Comparison of ENCODE assay signal across 11 mouse cellular contexts in the genomic region with DNA sequence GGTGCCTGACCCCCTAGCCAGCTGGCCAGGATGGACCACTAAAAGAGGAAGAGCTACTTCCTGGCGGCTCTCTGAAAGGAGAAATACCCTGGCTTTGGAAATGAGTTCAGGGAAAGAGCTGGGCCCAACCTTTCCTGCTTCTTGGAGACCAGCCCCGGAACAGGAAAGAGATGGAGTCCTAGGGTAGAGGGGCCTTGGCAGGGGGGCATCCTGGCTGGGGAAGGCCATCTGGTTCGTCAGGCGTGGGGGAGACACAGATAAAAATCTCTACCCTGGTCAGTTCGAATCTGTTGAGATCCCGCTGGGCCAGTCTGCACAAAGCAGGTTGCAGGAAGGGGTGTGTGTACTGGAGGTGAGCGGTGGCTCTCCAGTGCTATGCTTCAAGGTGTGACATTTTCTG. TPM values are rescaled to one million over a fixed set of nuclear protein-coding genes. Genes with fewer than 3 reads are reported as not detected.
A peak's percentile ranks its signal among the peaks of the same experiment; 100 is the strongest.
DNase-seq lines count a peak whose midpoint lies in the region; ATAC-seq and TF ChIP-seq lines count a peak whose summit lies in the region.
"Had no signal": no experiment of that assay in that cellular context is flagged by ENCODE, and none has a peak within 500 bp of the region (broad histone marks: within the 10 kb centered on the region; RNA-seq: fewer than 3 reads in every experiment).

No protein-coding gene starts in this region.

- DNase-seq in gastrocnemius, adult 2 months: no peak
- DNase-seq in gastrocnemius, postnatal 25 days: no peak
- DNase-seq in midbrain, embryonic 10.5 days (ENCODE audit: low spot score): no peak
- no peak for DNase-seq in right cerebral cortex, adult 2 months (ENCODE audit: low spot score in 2 of 2)
- no peak for DNase-seq in retina, embryonic 14.5 days (ENCODE audit: low spot score)
- no peak for DNase-seq in MN1 (ENCODE audit: low spot score)

- WGBS in midbrain, embryonic 10.5 days: 83% methylated on average over 7 of the region's 7 CpGs
- WGBS in midbrain, embryonic 16.5 days: 88% methylated on average over 7 of the region's 7 CpGs
- WGBS in kidney, embryonic 15.5 days: 63% methylated on average over 7 of the region's 7 CpGs

- H3K27me3 ChIP-seq in midbrain, embryonic 10.5 days (ENCODE audit: low read depth, poor library complexity, severe bottlenecking): peaks cover 7% of the 10 kb centered on the region; the same call in 1 of the 2 replicates
- no peaks in the 10 kb centered on the region for H3K27me3 ChIP-seq in midbrain, embryonic 16.5 days (ENCODE audit: control insufficient read depth, insufficient read depth, low read depth, low read length)
- H3K27me3 ChIP-seq in kidney, embryonic 15.5 days: no peaks in the 10 kb centered on the region
- H3K27me3 ChIP-seq: hindbrain, embryonic 15.5 days had no signal

- H3K9me3 ChIP-seq in midbrain, embryonic 10.5 days (replicated peaks): no peaks in the 10 kb centered on the region
- H3K9me3 ChIP-seq in midbrain, embryonic 16.5 days (replicated peaks; ENCODE audit: control insufficient read depth, low read length, poor library complexity, severe bottlenecking): no peaks in the 10 kb centered on the region
- H3K9me3 ChIP-seq in kidney, embryonic 15.5 days (replicated peaks): no peaks in the 10 kb centered on the region
- H3K9me3 ChIP-seq: hindbrain, embryonic 15.5 days had no signal

- TF ChIP-seq CTCF in gastrocnemius, adult 2 months (IDR thresholded peaks at IDR 0.05): no peak

- H3K4me3 ChIP-seq in gastrocnemius, adult 2 months: no peak overlapping the region
- H3K4me3 ChIP-seq in midbrain, embryonic 10.5 days: no peak overlapping the region
- no peak overlapping the region for H3K4me3 ChIP-seq in midbrain, embryonic 16.5 days (ENCODE audit: low read depth, low read length)
- no peak overlapping the region for H3K4me3 ChIP-seq in kidney, embryonic 15.5 days (replicated peaks)
- H3K4me3 ChIP-seq: hindbrain, embryonic 15.5 days; myocyte had no signal

- intact Hi-C loops in gastrocnemius, adult 2 months (cut with DNase I): no loop called here

- H3K4me2 ChIP-seq in midbrain, embryonic 16.5 days (ENCODE audit: low read length): no peak overlapping the region
- H3K4me2 ChIP-seq in kidney, embryonic 15.5 days: no peak overlapping the region
- H3K4me2 ChIP-seq: hindbrain, embryonic 15.5 days had no signal

- peak overlapping the region; percentile 58 for H3K27ac ChIP-seq in gastrocnemius, adult 2 months
- peak overlapping the region; percentile 42; the same call in 1 of the 2 replicates for H3K27ac ChIP-seq in midbrain, embryonic 10.5 days (replicated peaks)
- no peak overlapping the region for H3K27ac ChIP-seq in midbrain, embryonic 16.5 days (ENCODE audit: low read length)
- peak overlapping the region; percentile 64 for H3K27ac ChIP-seq in kidney, embryonic 15.5 days
- H3K27ac ChIP-seq: hindbrain, embryonic 15.5 days; macrophage had no signal

- H3K36me3 ChIP-seq in midbrain, embryonic 10.5 days: peaks cover 47% of the 10 kb centered on the region
- no peaks in the 10 kb centered on the region for H3K36me3 ChIP-seq in midbrain, embryonic 16.5 days (ENCODE audit: control insufficient read depth, insufficient read depth, low read length)
- H3K36me3 ChIP-seq in kidney, embryonic 15.5 days: peaks cover 37% of the 10 kb centered on the region
- H3K36me3 ChIP-seq: hindbrain, embryonic 15.5 days had no signal

- H3K9ac ChIP-seq in midbrain, embryonic 16.5 days (ENCODE audit: low read depth, low read length): no peak overlapping the region
- no peak overlapping the region for H3K9ac ChIP-seq in kidney, embryonic 15.5 days
- H3K9ac ChIP-seq: hindbrain, embryonic 15.5 days had no signal

- H3K4me1 ChIP-seq in midbrain, embryonic 10.5 days: peaks cover 35% of the 10 kb centered on the region
- peaks cover 14% of the 10 kb centered on the region; the same call in 1 of the 2 replicates for H3K4me1 ChIP-seq in midbrain, embryonic 16.5 days (ENCODE audit: control insufficient read depth, insufficient read depth, low read length)
- peaks cover 53% of the 10 kb centered on the region for H3K4me1 ChIP-seq in kidney, embryonic 15.5 days

- ATAC-seq in midbrain, embryonic 16.5 days: no peak
- ATAC-seq in kidney, embryonic 15.5 days (replicated peaks; ENCODE audit: low FRiP score): no peak

RNA-seq across cellular contexts. Expression of a gene that starts 15.0 kb away (rescaled TPM):
- 1 to 10 TPM; 1.8 to 2.6 TPM for total RNA-seq in gastrocnemius, adult 2 months (2021)
- total RNA-seq in gastrocnemius, postnatal 25 days (2021): 1 to 10 TPM; 1.3 to 2.0 TPM
- polyA plus RNA-seq in midbrain, embryonic 10.5 days (2016; fragmentation: Nextera tagmentation; extraction: Ambion mirVana): 3.6 and 3.7 TPM in 2 replicates
- polyA plus RNA-seq in midbrain, embryonic 16.5 days (2015; fragmentation: Nextera tagmentation; extraction: Ambion mirVana): 0.94 and 1.0 TPM in 2 replicates
- polyA plus RNA-seq in kidney, embryonic 15.5 days (2015; fragmentation: Nextera tagmentation; extraction: Ambion mirVana): 6.8 and 7.1 TPM in 2 replicates

RNA-seq across cellular contexts. Expression of a gene that starts 52.0 kb away (rescaled TPM):
- under 1 TPM in 1 of 2 experiments, not detected in 1; 0.20 TPM for total RNA-seq in gastrocnemius, adult 2 months (2021)
- total RNA-seq in gastrocnemius, postnatal 25 days (2021): under 1 TPM in 1 of 2 experiments, not detected in 1; 0.29 TPM
- 0.70 and 1.2 TPM in 2 replicates for polyA plus RNA-seq in midbrain, embryonic 10.5 days (2016; fragmentation: Nextera tagmentation; extraction: Ambion mirVana)
- polyA plus RNA-seq in midbrain, embryonic 16.5 days (2015; fragmentation: Nextera tagmentation; extraction: Ambion mirVana): 39.5 and 50.1 TPM in 2 replicates
- 2.0 and 2.4 TPM in 2 replicates for polyA plus RNA-seq in kidney, embryonic 15.5 days (2015; fragmentation: Nextera tagmentation; extraction: Ambion mirVana)
- polyA plus RNA-seq: macrophage had no signal

Comparison
In these comparisons a context has a peak if more than half of its experiments do, and no peak if none do; other contexts are left out.
1. RNA of a gene that starts 52.0 kb away (polyA plus RNA-seq): 39.5 to 50.1 TPM in midbrain, embryonic 16.5 days; 2.0 to 2.4 TPM in kidney, embryonic 15.5 days and 0.70 to 1.2 TPM in midbrain, embryonic 10.5 days; every median in the first group is over 10 times any median in the second.